Mouse (Mus musculus) effector memory CD4-positive, alpha-beta T cell, adult 5 months (primary cell): Measurements from ENCODE around the gene Fez2. TPM values are rescaled to one million over a fixed set of nuclear protein-coding genes. Genes with fewer than 3 reads are reported as not detected.

ENCODE experiments used
- polyA plus RNA-seq: library from polyadenylated mRNA; unstranded; fragments of 100-300 nt; shearing (Covaris generic); gene quantifications from one replicate; pipeline ENCODE4 v1.2.1, GENCODE M21; 2017

Gene Fez2
- polyA plus RNA-seq, result 21.8 TPM

DNA sequence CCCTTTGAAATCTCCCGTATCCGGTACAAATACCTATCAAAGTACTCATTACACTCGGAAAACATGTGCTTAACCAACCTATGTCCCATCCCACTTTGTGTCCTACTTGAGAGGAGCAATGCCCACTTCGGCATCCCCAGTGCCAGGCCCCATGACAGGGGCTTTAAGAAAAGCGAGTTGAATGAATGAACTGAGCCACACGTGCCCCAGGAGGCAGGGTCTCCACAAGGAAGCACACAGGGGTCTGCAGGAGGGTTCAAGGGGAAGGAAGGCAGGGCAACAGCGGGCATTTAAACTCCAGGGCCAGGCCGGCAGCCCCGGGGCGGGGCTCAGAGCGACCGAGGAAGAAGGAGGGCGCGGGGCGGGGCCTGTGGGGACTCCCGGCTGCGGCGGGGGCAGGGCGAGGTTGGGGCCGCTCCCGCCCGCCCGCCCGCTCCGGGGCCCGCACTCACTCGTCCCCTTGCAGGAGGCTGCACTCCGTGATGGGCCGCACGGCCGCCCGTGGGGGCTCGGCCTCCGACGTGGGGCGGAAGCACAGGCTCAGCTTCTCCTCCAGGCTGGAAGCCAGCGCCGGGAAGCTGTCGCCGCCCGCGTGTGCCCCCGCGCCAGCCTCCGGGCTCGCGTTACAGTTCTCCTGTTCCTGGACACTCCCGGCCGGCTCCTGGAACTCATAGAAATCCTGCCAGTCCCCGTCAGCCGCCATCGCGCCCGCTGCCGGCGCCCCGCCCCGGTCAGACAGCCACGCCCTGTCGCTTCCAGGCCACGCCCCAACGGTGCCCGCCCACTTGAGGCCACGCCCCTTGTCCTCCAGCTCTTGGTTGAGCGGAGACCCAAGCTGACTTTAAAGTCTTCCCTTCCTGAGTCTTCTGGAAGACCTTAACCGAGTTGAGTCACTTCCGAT, at the start of gene Fez2:
Gene Fez2 (minus strand): TSS at position 772 of the 901 bp plus-strand sequence.

Other genes starting within 250 kb of the Fez2 start
- 49.4 TPM for gene Crim1, start 217.9 kb downstream of the Fez2 start, polyA plus RNA-seq
- gene Vit, start 89.9 kb upstream of the Fez2 start, polyA plus RNA-seq, result not detected